Mouse (Mus musculus): ENCODE measurements around the gene Rpl13a.
"Not testable (repeated sequence)": the region's sequence is repeated elsewhere in the genome, so short reads cannot be mapped to it uniquely, and the experiment has no call there.

Gene Rpl13a

GRCm38 (mm10) chr7:45128624-45129246, at the start of gene Rpl13a:
Rpl13a (minus strand) TSS chr7:45128761.
- DNase-seq (ENCODE audit: low read depth, low spot score) = peak; percentile 99

- no peak for DNase-seq (ENCODE audit: low read depth, low spot score)
These were observed 47.8 kb upstream of the Rpl13a start for GRCm38 (mm10) chr7:45176356-45176755.

GRCm38 (mm10) chr7:45175929-45176328, 47.4 kb upstream of the Rpl13a start:
- no peak for DNase-seq (ENCODE audit: low read depth, low spot score)

- DNase-seq (ENCODE audit: low read depth, low spot score) = no peak
These were observed 46.8 kb upstream of the Rpl13a start for GRCm38 (mm10) chr7:45175398-45175797.

GRCm38 (mm10) chr7:45174567-45175280, 46.2 kb upstream of the Rpl13a start:
- no peak for DNase-seq (ENCODE audit: low read depth, low spot score)

GRCm38 (mm10) chr7:45173772-45174171, 45.2 kb upstream of the Rpl13a start:
- DNase-seq (ENCODE audit: low read depth, low spot score) = not testable (repeated sequence)

- no peak for DNase-seq (ENCODE audit: low read depth, low spot score)
These were observed 44.4 kb upstream of the Rpl13a start for GRCm38 (mm10) chr7:45172974-45173373.

GRCm38 (mm10) chr7:45169495-45169894, 40.9 kb upstream of the Rpl13a start:
- DNase-seq (ENCODE audit: low read depth, low spot score) = no peak

GRCm38 (mm10) chr7:45168656-45169055, 40.1 kb upstream of the Rpl13a start:
- no peak for DNase-seq (ENCODE audit: low read depth, low spot score)

- DNase-seq (ENCODE audit: low read depth, low spot score) = no peak
These were observed 39.3 kb upstream of the Rpl13a start for GRCm38 (mm10) chr7:45167761-45168445.

GRCm38 (mm10) chr7:45166950-45167401, 38.4 kb upstream of the Rpl13a start:
- no peak for DNase-seq (ENCODE audit: low read depth, low spot score)

GRCm38 (mm10) chr7:45165701-45166100, 37.1 kb upstream of the Rpl13a start:
- no peak for DNase-seq (ENCODE audit: low read depth, low spot score)

GRCm38 (mm10) chr7:45164833-45165232, 36.3 kb upstream of the Rpl13a start:
- no peak for DNase-seq (ENCODE audit: low read depth, low spot score)

GRCm38 (mm10) chr7:45163735-45164490, 35.4 kb upstream of the Rpl13a start, which contains the start of gene Slc17a7:
Slc17a7 (plus strand) TSS chr7:45163949.
- DNase-seq (ENCODE audit: low read depth, low spot score) = no peak

GRCm38 (mm10) chr7:45162996-45163615, 34.5 kb upstream of the Rpl13a start:
- DNase-seq (ENCODE audit: low read depth, low spot score) = no peak

GRCm38 (mm10) chr7:45162551-45162950, 34.0 kb upstream of the Rpl13a start:
- DNase-seq (ENCODE audit: low read depth, low spot score) = no peak

- DNase-seq (ENCODE audit: low read depth, low spot score) = peak; percentile 90
These were observed 33.3 kb upstream of the Rpl13a start for GRCm38 (mm10) chr7:45161612-45162473.

GRCm38 (mm10) chr7:45160866-45161265, 32.3 kb upstream of the Rpl13a start:
- DNase-seq (ENCODE audit: low read depth, low spot score) = no peak

- no peak for DNase-seq (ENCODE audit: low read depth, low spot score)
These were observed 31.8 kb upstream of the Rpl13a start for GRCm38 (mm10) chr7:45160316-45160800.

GRCm38 (mm10) chr7:45158991-45159390, 30.4 kb upstream of the Rpl13a start:
- DNase-seq (ENCODE audit: low read depth, low spot score) = no peak
